Mouse (Mus musculus): Measurements from ENCODE around the gene Mdm2. TPM values are rescaled to one million over a fixed set of nuclear protein-coding genes. Genes with fewer than 3 reads are reported as not detected.

The Mdm2 gene
- polyA plus RNA-seq, 1 experiment from 2014 or later, result 48.4 TPM

GRCm38 (mm10) chr10:117711408-117711807 lies 850 bp upstream of the Mdm2 start:
- no peaks in the 10 kb centered on the region for H3K27me3 ChIP-seq (ENCODE audit: control insufficient read depth, insufficient read depth, low read length)
- no peak; the same call in 1 of the 2 replicates for ATAC-seq (ENCODE audit: low FRiP score)
- WGBS, result 73% methylated on average over 5 of the region's 5 CpGs

GRCm38 (mm10) chr10:117709930-117710603 lies 491 bp downstream of the Mdm2 start:
- DNase-seq (ENCODE audit: low spot score) (peak; percentile 81), ATAC-seq (ENCODE audit: low FRiP score) (peak; percentile 72)
- 1% methylated on average over 59 of the region's 71 CpGs for WGBS
- Histone ChIP-seq H3K27me3 (ENCODE audit: control insufficient read depth, insufficient read depth, low read length) (no peaks in the 10 kb centered on the region), H3K27ac (peak overlapping the region; percentile 100), H3K4me2 (replicated peaks) (peak overlapping the region; percentile 81), H3K4me3 (replicated peaks; ENCODE audit: low read length) (peak overlapping the region; percentile 96), H3K9me3 (ENCODE audit: control insufficient read depth, low read length) (no peaks in the 10 kb centered on the region), H3K9ac (peak overlapping the region; percentile 100), H3K4me1 (replicated peaks; ENCODE audit: control insufficient read depth, insufficient read depth, low read length) (peaks cover 13% of the 10 kb centered on the region), H3K36me3 (replicated peaks; ENCODE audit: control insufficient read depth, insufficient read depth) (peaks cover 29% of the 10 kb centered on the region)

More at GRCm38 (mm10) chr10:117711408-117711807, 850 bp upstream of the Mdm2 start:
- Histone ChIP-seq H3K4me2 (replicated peaks) (peak overlapping the region; percentile 64), H3K4me1 (replicated peaks; ENCODE audit: control insufficient read depth, insufficient read depth, low read length) (peaks cover 13% of the 10 kb centered on the region), H3K36me3 (replicated peaks; ENCODE audit: control insufficient read depth, insufficient read depth) (peaks cover 17% of the 10 kb centered on the region), H3K9ac (peak overlapping the region; percentile 100), H3K27ac (no peak overlapping the region), H3K4me3 (replicated peaks; ENCODE audit: low read length) (peak overlapping the region; percentile 96), H3K9me3 (ENCODE audit: control insufficient read depth, low read length) (no peaks in the 10 kb centered on the region)
- DNase-seq (ENCODE audit: low spot score), result no peak

GRCm38 (mm10) chr10:117709326-117709830 lies 1.2 kb downstream of the Mdm2 start:
- Histone ChIP-seq H3K4me3 (replicated peaks; ENCODE audit: low read length) (peak overlapping the region; percentile 96), H3K4me1 (replicated peaks; ENCODE audit: control insufficient read depth, insufficient read depth, low read length) (peaks cover 13% of the 10 kb centered on the region), H3K9ac (peak overlapping the region; percentile 100), H3K27me3 (ENCODE audit: control insufficient read depth, insufficient read depth, low read length) (no peaks in the 10 kb centered on the region), H3K4me2 (replicated peaks) (peak overlapping the region; percentile 81), H3K36me3 (replicated peaks; ENCODE audit: control insufficient read depth, insufficient read depth) (peaks cover 36% of the 10 kb centered on the region), H3K27ac (no peak overlapping the region), H3K9me3 (ENCODE audit: control insufficient read depth, low read length) (no peaks in the 10 kb centered on the region)
- WGBS, result 56% methylated on average over 12 of the region's 12 CpGs
- ATAC-seq (ENCODE audit: low FRiP score) (no peak), DNase-seq (ENCODE audit: low spot score) (no peak)

GRCm38 (mm10) chr10:117708856-117709255 lies 1.7 kb downstream of the Mdm2 start:
- 83% methylated on average over 9 of the region's 9 CpGs for WGBS
- H3K9me3 ChIP-seq (ENCODE audit: control insufficient read depth, low read length), result no peaks in the 10 kb centered on the region
- H3K4me1 ChIP-seq (replicated peaks; ENCODE audit: control insufficient read depth, insufficient read depth, low read length), result peaks cover 13% of the 10 kb centered on the region
- H3K9ac ChIP-seq, result peak overlapping the region; percentile 14; the same call in 1 of the 2 replicates
- H3K36me3 ChIP-seq (replicated peaks; ENCODE audit: control insufficient read depth, insufficient read depth), result peaks cover 41% of the 10 kb centered on the region
- peak overlapping the region; percentile 81 for H3K4me2 ChIP-seq (replicated peaks)
- H3K4me3 ChIP-seq (replicated peaks; ENCODE audit: low read length), result peak overlapping the region; percentile 96
- no peak for ATAC-seq (ENCODE audit: low FRiP score)
- no peak overlapping the region for H3K27ac ChIP-seq
- no peak for DNase-seq (ENCODE audit: low spot score)
- H3K27me3 ChIP-seq (ENCODE audit: control insufficient read depth, insufficient read depth, low read length), result no peaks in the 10 kb centered on the region

GRCm38 (mm10) chr10:117708376-117708775 lies 2.2 kb downstream of the Mdm2 start:
- Histone ChIP-seq H3K9ac (no peak overlapping the region), H3K36me3 (replicated peaks; ENCODE audit: control insufficient read depth, insufficient read depth) (peaks cover 46% of the 10 kb centered on the region), H3K4me2 (replicated peaks) (peak overlapping the region; percentile 81), H3K9me3 (ENCODE audit: control insufficient read depth, low read length) (no peaks in the 10 kb centered on the region), H3K4me1 (replicated peaks; ENCODE audit: control insufficient read depth, insufficient read depth, low read length) (peaks cover 13% of the 10 kb centered on the region), H3K27me3 (ENCODE audit: control insufficient read depth, insufficient read depth, low read length) (no peaks in the 10 kb centered on the region), H3K27ac (no peak overlapping the region), H3K4me3 (replicated peaks; ENCODE audit: low read length) (no peak overlapping the region)
- no peak for DNase-seq (ENCODE audit: low spot score)
- ATAC-seq (ENCODE audit: low FRiP score), result no peak
- 96% methylated on average over 2 of the region's 2 CpGs for WGBS

- WGBS, result 93% methylated on average over 2 of the region's 2 CpGs
- Histone ChIP-seq H3K9me3 (ENCODE audit: control insufficient read depth, low read length) (no peaks in the 10 kb centered on the region), H3K27ac (no peak overlapping the region), H3K27me3 (ENCODE audit: control insufficient read depth, insufficient read depth, low read length) (no peaks in the 10 kb centered on the region), H3K36me3 (replicated peaks; ENCODE audit: control insufficient read depth, insufficient read depth) (peaks cover 55% of the 10 kb centered on the region), H3K4me2 (replicated peaks) (no peak overlapping the region), H3K9ac (no peak overlapping the region), H3K4me3 (replicated peaks; ENCODE audit: low read length) (no peak overlapping the region), H3K4me1 (replicated peaks; ENCODE audit: control insufficient read depth, insufficient read depth, low read length) (peaks cover 13% of the 10 kb centered on the region)
- no peak for DNase-seq (ENCODE audit: low spot score)
- ATAC-seq (ENCODE audit: low FRiP score), result no peak
These were observed 3.3 kb downstream of the Mdm2 start for GRCm38 (mm10) chr10:117707114-117707838.

- peaks cover 63% of the 10 kb centered on the region for H3K36me3 ChIP-seq (replicated peaks; ENCODE audit: control insufficient read depth, insufficient read depth)
- WGBS, result 80% methylated on average over 6 of the region's 6 CpGs
- H3K9me3 ChIP-seq (ENCODE audit: control insufficient read depth, low read length), result no peaks in the 10 kb centered on the region
- ATAC-seq (ENCODE audit: low FRiP score) (no peak), DNase-seq (ENCODE audit: low spot score) (no peak)
- no peak overlapping the region for H3K9ac ChIP-seq
- H3K27me3 ChIP-seq (ENCODE audit: control insufficient read depth, insufficient read depth, low read length), result no peaks in the 10 kb centered on the region
- no peak overlapping the region for H3K4me2 ChIP-seq (replicated peaks)
- no peak overlapping the region for H3K27ac ChIP-seq
- H3K4me3 ChIP-seq (replicated peaks; ENCODE audit: low read length), result no peak overlapping the region
- H3K4me1 ChIP-seq (replicated peaks; ENCODE audit: control insufficient read depth, insufficient read depth, low read length), result peaks cover 13% of the 10 kb centered on the region
These were observed 4.1 kb downstream of the Mdm2 start for GRCm38 (mm10) chr10:117706440-117706839.

- ATAC-seq (ENCODE audit: low FRiP score) (no peak), DNase-seq (ENCODE audit: low spot score) (no peak)
- Histone ChIP-seq H3K4me2 (replicated peaks) (no peak overlapping the region), H3K36me3 (replicated peaks; ENCODE audit: control insufficient read depth, insufficient read depth) (peaks cover 69% of the 10 kb centered on the region), H3K4me3 (replicated peaks; ENCODE audit: low read length) (no peak overlapping the region), H3K9me3 (ENCODE audit: control insufficient read depth, low read length) (no peaks in the 10 kb centered on the region), H3K9ac (no peak overlapping the region), H3K4me1 (replicated peaks; ENCODE audit: control insufficient read depth, insufficient read depth, low read length) (peaks cover 13% of the 10 kb centered on the region), H3K27ac (no peak overlapping the region), H3K27me3 (ENCODE audit: control insufficient read depth, insufficient read depth, low read length) (no peaks in the 10 kb centered on the region)
These were observed 4.8 kb downstream of the Mdm2 start for GRCm38 (mm10) chr10:117705806-117706205.

- no peak overlapping the region for H3K27ac ChIP-seq
- no peaks in the 10 kb centered on the region for H3K27me3 ChIP-seq (ENCODE audit: control insufficient read depth, insufficient read depth, low read length)
- no peaks in the 10 kb centered on the region for H3K9me3 ChIP-seq (ENCODE audit: control insufficient read depth, low read length)
- WGBS, result 96% methylated on average over 6 of the region's 6 CpGs
- peaks cover 13% of the 10 kb centered on the region for H3K4me1 ChIP-seq (replicated peaks; ENCODE audit: control insufficient read depth, insufficient read depth, low read length)
- no peak overlapping the region for H3K4me3 ChIP-seq (replicated peaks; ENCODE audit: low read length)
- no peak overlapping the region for H3K4me2 ChIP-seq (replicated peaks)
- DNase-seq (ENCODE audit: low spot score) (no peak), ATAC-seq (ENCODE audit: low FRiP score) (no peak)
- no peak overlapping the region for H3K9ac ChIP-seq
- peaks cover 78% of the 10 kb centered on the region for H3K36me3 ChIP-seq (replicated peaks; ENCODE audit: control insufficient read depth, insufficient read depth)
These were observed 5.6 kb downstream of the Mdm2 start for GRCm38 (mm10) chr10:117704964-117705335.

Measured in hindbrain, embryonic 14.5 days (tissue).